Mouse (Mus musculus): ENCODE data around the gene Ube2r2. TPM values are rescaled to one million over a fixed set of nuclear protein-coding genes. Genes with fewer than 3 reads are reported as not detected.

Ube2r2 gene
- polyA plus RNA-seq, 1 experiment: 222 TPM

DNA sequence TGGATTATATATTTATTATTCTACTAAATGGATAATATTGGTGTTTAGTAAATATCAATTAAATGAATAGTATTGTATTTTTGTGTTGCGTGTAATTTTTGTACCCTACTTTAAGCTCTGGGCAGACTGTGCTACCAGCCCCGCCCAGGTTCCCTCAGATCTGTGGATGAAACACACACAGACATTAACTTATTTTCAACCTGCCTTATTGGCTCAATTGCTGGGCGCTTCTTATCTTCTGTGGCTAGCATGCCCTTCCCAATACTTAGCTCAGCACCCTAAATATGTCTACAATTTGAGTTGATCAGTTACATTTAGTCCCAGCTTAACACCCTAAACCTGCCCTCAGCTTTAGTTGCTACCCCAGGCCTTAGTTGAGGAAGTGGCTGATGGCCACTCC is 25.7 kb downstream of the Ube2r2 start:
- TF ChIP-seq CTCF (IDR thresholded peaks at IDR 0.05; ENCODE audit: borderline replicate concordance, insufficient read depth, low read length) (no peak), POLR2A (IDR thresholded peaks at IDR 0.05; ENCODE audit: low read depth, low read length) (no peak)
- Histone ChIP-seq H3K4me3 (ENCODE audit: insufficient read depth, low read length) (no peak overlapping the region), H3K4me1 (ENCODE audit: control insufficient read depth, insufficient read depth, low read length) (peaks cover 12% of the 10 kb centered on the region)

GRCm38 (mm10) chr4:41164974-41165373 is 29.4 kb downstream of the Ube2r2 start:
- Histone ChIP-seq H3K4me3 (ENCODE audit: insufficient read depth, low read length) (no peak overlapping the region), H3K27ac (ENCODE audit: insufficient read depth, low read length) (peak overlapping the region; percentile 47; the same call in 1 of the 2 replicates), H3K4me1 (ENCODE audit: control insufficient read depth, insufficient read depth, low read length) (0 out of 2 replicates have a peak, but pooled peaks cover 8% of the 10 kb centered on the region)
- TF ChIP-seq POLR2A (IDR thresholded peaks at IDR 0.05; ENCODE audit: low read depth, low read length) (no peak), CTCF (IDR thresholded peaks at IDR 0.05; ENCODE audit: borderline replicate concordance, insufficient read depth, low read length) (no peak)

More for the DNA sequence above, 25.7 kb downstream of the Ube2r2 start:
- no peak overlapping the region for H3K27ac ChIP-seq (ENCODE audit: insufficient read depth, low read length)

GRCm38 (mm10) chr4:41165693-41166475 is 30.3 kb downstream of the Ube2r2 start:
- H3K4me1 ChIP-seq (ENCODE audit: control insufficient read depth, insufficient read depth, low read length): 0 out of 2 replicates have a peak, but pooled peaks cover 8% of the 10 kb centered on the region
- TF ChIP-seq POLR2A (IDR thresholded peaks at IDR 0.05; ENCODE audit: low read depth, low read length) (no peak), CTCF (IDR thresholded peaks at IDR 0.05; ENCODE audit: borderline replicate concordance, insufficient read depth, low read length) (no peak)
- H3K27ac ChIP-seq (ENCODE audit: insufficient read depth, low read length): peak overlapping the region; percentile 47
- H3K4me3 ChIP-seq (ENCODE audit: insufficient read depth, low read length): no peak overlapping the region

DNA sequence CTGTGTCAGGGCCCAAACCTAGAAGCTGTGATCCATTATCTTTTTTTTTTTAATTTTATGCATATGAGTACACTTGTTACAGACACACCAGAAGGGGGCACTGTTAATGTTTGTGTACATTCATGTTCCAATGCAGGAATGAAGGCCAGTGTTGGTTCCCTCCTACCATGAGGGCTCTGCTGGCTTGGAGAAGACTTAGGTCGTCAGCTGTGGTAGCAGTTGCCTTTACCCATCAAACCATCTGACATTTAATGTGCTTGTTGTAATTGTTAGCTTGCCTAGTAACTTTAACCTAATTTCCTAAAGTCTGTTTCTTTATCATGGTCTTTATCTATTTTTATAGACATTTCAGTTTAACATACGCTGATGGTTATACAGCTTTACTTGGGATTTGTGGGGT is 35.4 kb downstream of the Ube2r2 start:
- Histone ChIP-seq H3K4me3 (ENCODE audit: insufficient read depth, low read length) (no peak overlapping the region), H3K4me1 (ENCODE audit: control insufficient read depth, insufficient read depth, low read length) (no peaks in the 10 kb centered on the region), H3K27ac (ENCODE audit: insufficient read depth, low read length) (no peak overlapping the region)
- TF ChIP-seq POLR2A (IDR thresholded peaks at IDR 0.05; ENCODE audit: low read depth, low read length): no peak
- no peak for TF ChIP-seq CTCF (IDR thresholded peaks at IDR 0.05; ENCODE audit: borderline replicate concordance, insufficient read depth, low read length)

DNA sequence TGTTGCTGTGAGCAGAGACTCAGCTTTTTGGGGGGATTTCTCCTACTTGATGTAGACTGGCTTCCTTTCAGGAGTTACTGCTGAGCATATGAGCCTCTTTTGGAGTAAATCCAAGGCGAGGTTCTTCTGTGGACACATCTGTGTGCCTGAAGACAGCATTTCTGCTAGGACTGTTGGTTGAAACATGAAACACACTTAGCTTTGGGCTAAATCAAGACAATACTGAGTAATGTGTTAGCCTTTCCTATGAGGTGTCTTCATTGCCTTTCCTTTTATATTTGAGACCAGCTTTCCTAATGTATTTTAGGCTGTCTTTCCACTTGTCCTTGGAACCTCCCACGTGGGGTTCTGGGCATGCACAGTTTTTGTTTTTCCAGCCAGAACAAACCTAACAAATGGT is 39.1 kb downstream of the Ube2r2 start:
- Histone ChIP-seq H3K4me1 (ENCODE audit: control insufficient read depth, insufficient read depth, low read length) (no peaks in the 10 kb centered on the region; the same call in 1 of the 2 replicates), H3K27ac (ENCODE audit: insufficient read depth, low read length) (no peak overlapping the region), H3K4me3 (ENCODE audit: insufficient read depth, low read length) (no peak overlapping the region)
- no peak for TF ChIP-seq POLR2A (IDR thresholded peaks at IDR 0.05; ENCODE audit: low read depth, low read length)
- no peak for TF ChIP-seq CTCF (IDR thresholded peaks at IDR 0.05; ENCODE audit: borderline replicate concordance, insufficient read depth, low read length)

GRCm38 (mm10) chr4:41179825-41180725 is 44.5 kb downstream of the Ube2r2 start:
- Histone ChIP-seq H3K4me3 (ENCODE audit: insufficient read depth, low read length) (no peak overlapping the region), H3K27ac (ENCODE audit: insufficient read depth, low read length) (no peak overlapping the region), H3K4me1 (ENCODE audit: control insufficient read depth, insufficient read depth, low read length) (no peaks in the 10 kb centered on the region; the same call in 1 of the 2 replicates)
- TF ChIP-seq CTCF (IDR thresholded peaks at IDR 0.05; ENCODE audit: borderline replicate concordance, insufficient read depth, low read length) (no peak), POLR2A (IDR thresholded peaks at IDR 0.05; ENCODE audit: low read depth, low read length) (no peak)

DNA sequence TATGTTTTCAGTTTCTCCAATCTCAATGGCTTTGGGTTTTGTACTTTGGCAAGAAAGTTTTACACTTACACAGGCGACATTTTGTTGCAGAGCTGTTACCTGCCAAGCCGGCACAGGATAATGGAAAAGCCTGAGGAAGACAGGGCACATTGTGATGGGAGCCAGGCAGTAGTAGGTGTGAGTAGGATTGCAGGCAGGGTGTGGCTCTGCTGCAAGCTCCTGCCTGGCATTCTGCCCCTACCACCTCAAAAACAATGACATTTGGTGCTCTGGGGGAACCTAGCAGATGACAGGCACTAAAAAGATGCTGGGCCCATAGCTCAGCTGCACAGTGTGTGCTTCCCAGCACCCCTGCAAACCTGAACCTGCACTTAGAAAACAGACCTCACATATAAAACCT is 54.3 kb downstream of the Ube2r2 start:
- H3K4me1 ChIP-seq (ENCODE audit: control insufficient read depth, insufficient read depth, low read length): peaks cover 2% of the 10 kb centered on the region; the same call in 1 of the 2 replicates
- no peak overlapping the region for H3K27ac ChIP-seq (ENCODE audit: insufficient read depth, low read length)
- TF ChIP-seq POLR2A (IDR thresholded peaks at IDR 0.05; ENCODE audit: low read depth, low read length) (no peak), CTCF (IDR thresholded peaks at IDR 0.05; ENCODE audit: borderline replicate concordance, insufficient read depth, low read length) (no peak)
- no peak overlapping the region for H3K4me3 ChIP-seq (ENCODE audit: insufficient read depth, low read length)

GRCm38 (mm10) chr4:41192544-41193512 is 57.3 kb downstream of the Ube2r2 start:
- Histone ChIP-seq H3K4me1 (ENCODE audit: control insufficient read depth, insufficient read depth, low read length) (peaks cover 10% of the 10 kb centered on the region; the same call in 1 of the 2 replicates), H3K27ac (ENCODE audit: insufficient read depth, low read length) (no peak overlapping the region), H3K4me3 (ENCODE audit: insufficient read depth, low read length) (no peak overlapping the region)
- TF ChIP-seq POLR2A (IDR thresholded peaks at IDR 0.05; ENCODE audit: low read depth, low read length): no peak
- no peak for TF ChIP-seq CTCF (IDR thresholded peaks at IDR 0.05; ENCODE audit: borderline replicate concordance, insufficient read depth, low read length)

GRCm38 (mm10) chr4:41195328-41195727 is 59.8 kb downstream of the Ube2r2 start:
- H3K4me1 ChIP-seq (ENCODE audit: control insufficient read depth, insufficient read depth, low read length): peaks cover 10% of the 10 kb centered on the region; the same call in 1 of the 2 replicates
- H3K4me3 ChIP-seq (ENCODE audit: insufficient read depth, low read length): no peak overlapping the region
- no peak overlapping the region for H3K27ac ChIP-seq (ENCODE audit: insufficient read depth, low read length)
- TF ChIP-seq POLR2A (IDR thresholded peaks at IDR 0.05; ENCODE audit: low read depth, low read length): no peak
- TF ChIP-seq CTCF (IDR thresholded peaks at IDR 0.05; ENCODE audit: borderline replicate concordance, insufficient read depth, low read length): no peak
